Mouse (Mus musculus): ENCODE measurements around the gene Gm28308.

GRCm38 (mm10) chr6:52176391-52176790, 36.7 kb downstream of the Gm28308 start:
- no peak for TF ChIP-seq CTCF (IDR thresholded peaks at IDR 0.05; ENCODE audit: borderline replicate concordance, insufficient read depth, low read depth, low read length)
- no peak for TF ChIP-seq POLR2A (IDR thresholded peaks at IDR 0.05; ENCODE audit: borderline replicate concordance, insufficient read depth, low read length)

Measured in cerebellum, adult 2 months (tissue).